Mouse (Mus musculus): ENCODE measurements around the gene Atcay. TPM values are rescaled to one million over a fixed set of nuclear protein-coding genes. Genes with fewer than 3 reads are reported as not detected.

Gene Atcay
- polyA plus RNA-seq (2015; fragmentation: Nextera tagmentation; extraction: Ambion mirVana) = 66.0 and 77.3 TPM in 2 replicates

- H3K27me3 ChIP-seq = no peaks in the 10 kb centered on the region
- H3K4me1 ChIP-seq (replicated peaks) = peaks cover 57% of the 10 kb centered on the region
- H3K9me3 ChIP-seq = no peaks in the 10 kb centered on the region
- 3% methylated on average over 27 of the region's 27 CpGs for WGBS
- peak within 1 kb of the TSS; percentile 68 for H3K4me3 ChIP-seq (replicated peaks)
- ATAC-seq = peak; percentile 92
- H3K36me3 ChIP-seq = 0 out of 2 replicates have a peak, but pooled peaks cover 9% of the 10 kb centered on the region
- H3K4me2 ChIP-seq (replicated peaks) = peak within 1 kb of the TSS; percentile 85
- H3K27ac ChIP-seq = peak within 1 kb of the TSS; percentile 95
- peak within 1 kb of the TSS; percentile 91 for H3K9ac ChIP-seq (replicated peaks)
Observed at GRCm38 (mm10) chr10:81230438-81231332, at the start of gene Atcay. Gene Atcay, minus strand, starts transcription at chr10:81230833.

GRCm38 (mm10) chr10:81279496-81279895, 48.9 kb upstream of the Atcay start:
- H3K27me3 ChIP-seq = peaks cover 13% of the 10 kb centered on the region
- H3K36me3 ChIP-seq = no peaks in the 10 kb centered on the region
- no peak overlapping the region for H3K4me3 ChIP-seq (replicated peaks)
- no peak for ATAC-seq
- WGBS = 51% methylated on average over 10 of the region's 10 CpGs
- no peak overlapping the region for H3K27ac ChIP-seq
- no peaks in the 10 kb centered on the region for H3K9me3 ChIP-seq
- no peak overlapping the region for H3K9ac ChIP-seq (replicated peaks)
- H3K4me2 ChIP-seq (replicated peaks) = no peak overlapping the region
- 0 out of 2 replicates have a peak, but pooled peaks cover 2% of the 10 kb centered on the region for H3K4me1 ChIP-seq (replicated peaks)

GRCm38 (mm10) chr10:81277676-81278075, 47.0 kb upstream of the Atcay start:
- Histone ChIP-seq H3K4me2 (replicated peaks) (no peak overlapping the region), H3K36me3 (peaks cover 11% of the 10 kb centered on the region), H3K27ac (no peak overlapping the region), H3K9me3 (no peaks in the 10 kb centered on the region), H3K4me3 (replicated peaks) (no peak overlapping the region), H3K9ac (replicated peaks) (no peak overlapping the region), H3K4me1 (replicated peaks) (no peaks in the 10 kb centered on the region), H3K27me3 (no peaks in the 10 kb centered on the region)
- no peak for ATAC-seq
- 81% methylated on average over 22 of the region's 22 CpGs for WGBS

GRCm38 (mm10) chr10:81273842-81274241, 43.2 kb upstream of the Atcay start:
- Histone ChIP-seq H3K9me3 (no peaks in the 10 kb centered on the region), H3K9ac (replicated peaks) (no peak overlapping the region), H3K27me3 (no peaks in the 10 kb centered on the region), H3K4me2 (replicated peaks) (no peak overlapping the region), H3K4me1 (replicated peaks) (peaks cover 4% of the 10 kb centered on the region), H3K36me3 (peaks cover 31% of the 10 kb centered on the region), H3K27ac (no peak overlapping the region), H3K4me3 (replicated peaks) (no peak overlapping the region)
- 96% methylated on average over 19 of the region's 19 CpGs for WGBS
- ATAC-seq = no peak

GRCm38 (mm10) chr10:81272356-81272755, 41.7 kb upstream of the Atcay start:
- 93% methylated on average over 21 of the region's 21 CpGs for WGBS
- peaks cover 16% of the 10 kb centered on the region for H3K4me1 ChIP-seq (replicated peaks)
- no peaks in the 10 kb centered on the region for H3K9me3 ChIP-seq

GRCm38 (mm10) chr10:81268643-81269412, 38.2 kb upstream of the Atcay start:
- WGBS = 81% methylated on average over 16 of the region's 16 CpGs
- ATAC-seq = no peak
- peaks cover 48% of the 10 kb centered on the region for H3K36me3 ChIP-seq
- peak overlapping the region; percentile 70 for H3K4me3 ChIP-seq (replicated peaks)
- no peaks in the 10 kb centered on the region for H3K27me3 ChIP-seq
- peak overlapping the region; percentile 84 for H3K9ac ChIP-seq (replicated peaks)
- peaks cover 27% of the 10 kb centered on the region for H3K4me1 ChIP-seq (replicated peaks)
- H3K9me3 ChIP-seq = no peaks in the 10 kb centered on the region
- H3K4me2 ChIP-seq (replicated peaks) = peak overlapping the region; percentile 85
- no peak overlapping the region for H3K27ac ChIP-seq

More at GRCm38 (mm10) chr10:81272356-81272755, 41.7 kb upstream of the Atcay start:
- Histone ChIP-seq H3K36me3 (peaks cover 31% of the 10 kb centered on the region), H3K4me3 (replicated peaks) (no peak overlapping the region), H3K27ac (no peak overlapping the region), H3K9ac (replicated peaks) (no peak overlapping the region), H3K4me2 (replicated peaks) (no peak overlapping the region), H3K27me3 (no peaks in the 10 kb centered on the region)
- no peak for ATAC-seq

- Histone ChIP-seq H3K4me2 (replicated peaks) (peak overlapping the region; percentile 85), H3K4me3 (replicated peaks) (peak overlapping the region; percentile 70), H3K27ac (no peak overlapping the region), H3K36me3 (peaks cover 49% of the 10 kb centered on the region), H3K4me1 (replicated peaks) (peaks cover 27% of the 10 kb centered on the region), H3K27me3 (no peaks in the 10 kb centered on the region), H3K9ac (replicated peaks) (peak overlapping the region; percentile 84), H3K9me3 (no peaks in the 10 kb centered on the region)
- 4% methylated on average over 23 of the region's 23 CpGs for WGBS
- peak; percentile 41 for ATAC-seq
Observed at GRCm38 (mm10) chr10:81268056-81268455, 37.4 kb upstream of the Atcay start.

GRCm38 (mm10) chr10:81266211-81267105, 35.8 kb upstream of the Atcay start, which contains the start of the genes Mrpl54 and Apba3:
Gene Mrpl54, minus strand, starts transcription at chr10:81266934.
Gene Apba3, plus strand, starts transcription at chr10:81266960.
- Histone ChIP-seq H3K4me3 (replicated peaks) (peak within 1 kb of the TSS; percentile 66), H3K36me3 (peaks cover 39% of the 10 kb centered on the region), H3K9me3 (no peaks in the 10 kb centered on the region), H3K27me3 (no peaks in the 10 kb centered on the region), H3K4me2 (replicated peaks) (peak within 1 kb of the TSS; percentile 60), H3K4me1 (replicated peaks) (peaks cover 27% of the 10 kb centered on the region), H3K27ac (peak within 1 kb of the TSS; percentile 84), H3K9ac (replicated peaks) (peak within 1 kb of the TSS; percentile 75)
- under 1% methylated on average over 48 of the region's 48 CpGs for WGBS
- peak; percentile 92 for ATAC-seq

GRCm38 (mm10) chr10:81265540-81265939, 34.9 kb upstream of the Atcay start:
- Histone ChIP-seq H3K4me3 (replicated peaks) (peak overlapping the region; percentile 66), H3K27ac (no peak overlapping the region), H3K36me3 (peaks cover 40% of the 10 kb centered on the region), H3K4me1 (replicated peaks) (peaks cover 27% of the 10 kb centered on the region), H3K4me2 (replicated peaks) (peak overlapping the region; percentile 60), H3K27me3 (peaks cover 3% of the 10 kb centered on the region; the same call in 1 of the 2 replicates), H3K9ac (replicated peaks) (peak overlapping the region; percentile 75), H3K9me3 (0 out of 2 replicates have a peak, but pooled peaks cover 5% of the 10 kb centered on the region)
- ATAC-seq = peak; percentile 0; the same call in 1 of the 2 replicates
- WGBS = 95% methylated on average over 8 of the region's 8 CpGs

- Histone ChIP-seq H3K27me3 (peaks cover 46% of the 10 kb centered on the region), H3K36me3 (peaks cover 42% of the 10 kb centered on the region), H3K27ac (no peak overlapping the region), H3K9ac (replicated peaks) (no peak overlapping the region), H3K9me3 (0 out of 2 replicates have a peak, but pooled peaks cover 7% of the 10 kb centered on the region), H3K4me1 (replicated peaks) (peaks cover 34% of the 10 kb centered on the region), H3K4me3 (replicated peaks) (no peak overlapping the region), H3K4me2 (replicated peaks) (no peak overlapping the region)
- ATAC-seq = no peak
- WGBS = 95% methylated on average over 4 of the region's 4 CpGs
Observed at GRCm38 (mm10) chr10:81261025-81261424, 30.4 kb upstream of the Atcay start.
